Mouse (Mus musculus) adrenal gland, postnatal 36 days (tissue): Measurements from ENCODE around the gene Pip4k2b. TPM values are rescaled to one million over a fixed set of nuclear protein-coding genes. Genes with fewer than 3 reads are reported as not detected.
A peak's percentile ranks its signal among the peaks of the same experiment; 100 is the strongest.

Experiments
- DNase-seq, 2 experiments: peaks; one replicate each; pipeline ENCODE4 v3.0.0; 2021; ENCODE audit warnings: mixed read lengths in 1 of 2
- total RNA-seq, 2 experiments: library from RNA; stranded (reverse); gene quantifications; 2 replicates each; pipeline ENCODE4 v1.2.3; 2021

Gene Pip4k2b
- total RNA-seq, 2 experiments from 2014 or later = 27.5 to 29.6 TPM

GRCm38 (mm10) chr11:97694921-97695711 lies 49.4 kb downstream of the Pip4k2b start:
- DNase-seq = peak in 1 of 2 experiments; percentile 60

GRCm38 (mm10) chr11:97694435-97694834 lies 50.1 kb downstream of the Pip4k2b start:
- no peak for DNase-seq

- DNase-seq = peak; percentile 64 to 74
Observed at GRCm38 (mm10) chr11:97689861-97690260, 54.6 kb downstream of the Pip4k2b start.

- peak; percentile 36 to 55 for DNase-seq
Observed at GRCm38 (mm10) chr11:97687061-97687460, 57.4 kb downstream of the Pip4k2b start.

GRCm38 (mm10) chr11:97686322-97686908 lies 58.1 kb downstream of the Pip4k2b start:
- DNase-seq = no peak

GRCm38 (mm10) chr11:97685613-97686321 lies 58.7 kb downstream of the Pip4k2b start, which contains the start of gene Cisd3:
TSS of gene Cisd3 (plus strand) at chr11:97685826.
- DNase-seq = peak; percentile 99

- DNase-seq = no peak
Observed at GRCm38 (mm10) chr11:97684766-97685165, 59.7 kb downstream of the Pip4k2b start.

- no peak for DNase-seq
Observed at GRCm38 (mm10) chr11:97684063-97684680, 60.3 kb downstream of the Pip4k2b start.

- no peak for DNase-seq
Observed at GRCm38 (mm10) chr11:97682504-97683055, 61.9 kb downstream of the Pip4k2b start.

GRCm38 (mm10) chr11:97680430-97680829 lies 64.1 kb downstream of the Pip4k2b start:
- DNase-seq = peak; percentile 30 to 61

- no peak for DNase-seq
Observed at GRCm38 (mm10) chr11:97678301-97678700, 66.2 kb downstream of the Pip4k2b start.

- no peak for DNase-seq
Observed at GRCm38 (mm10) chr11:97677842-97678241, 66.7 kb downstream of the Pip4k2b start.

GRCm38 (mm10) chr11:97677381-97677780 lies 67.1 kb downstream of the Pip4k2b start:
- no peak for DNase-seq

- no peak for DNase-seq
Observed at GRCm38 (mm10) chr11:97676050-97676754, 68.3 kb downstream of the Pip4k2b start.

- DNase-seq = no peak
Observed at GRCm38 (mm10) chr11:97673148-97673547, 71.4 kb downstream of the Pip4k2b start.

- DNase-seq = no peak
Observed at GRCm38 (mm10) chr11:97671177-97671527, 73.4 kb downstream of the Pip4k2b start.

- DNase-seq = no peak
Observed at GRCm38 (mm10) chr11:97670234-97671176, 74.0 kb downstream of the Pip4k2b start.

GRCm38 (mm10) chr11:97669829-97670228 lies 74.7 kb downstream of the Pip4k2b start:
- DNase-seq = peak; percentile 34 to 64

- no peak for DNase-seq
Observed at GRCm38 (mm10) chr11:97669268-97669667, 75.2 kb downstream of the Pip4k2b start.

- no peak for DNase-seq
Observed at GRCm38 (mm10) chr11:97668160-97668559, 76.3 kb downstream of the Pip4k2b start.
